Comparison of ENCODE assay signal across 23 mouse cellular contexts in genomic region chr1:86408515-86408914, GRCm38 (mm10). TPM values are rescaled to one million over a fixed set of nuclear protein-coding genes. Genes with fewer than 3 reads are reported as not detected.
"Had no signal": no experiment of that assay in that cellular context is flagged by ENCODE, and none has a peak within 500 bp of the region (broad histone marks: within the 10 kb centered on the region; RNA-seq: fewer than 3 reads in every experiment).

No protein-coding gene starts in this region.

- H3K36me3 ChIP-seq: lung, embryonic 15.5 days; midbrain, embryonic 13.5 days; midbrain, embryonic 15.5 days; neural tube, embryonic 12.5 days; stomach, embryonic 15.5 days had no signal

- H3K4me1 ChIP-seq: midbrain, embryonic 15.5 days; neural tube, embryonic 12.5 days had no signal

- H3K27ac ChIP-seq: lung, embryonic 15.5 days; macrophage; midbrain, embryonic 13.5 days; midbrain, embryonic 15.5 days; neural tube, embryonic 12.5 days; stomach, embryonic 15.5 days; stomach, postnatal 0 days had no signal

- H3K9me3 ChIP-seq: lung, embryonic 15.5 days; midbrain, embryonic 13.5 days; midbrain, embryonic 15.5 days; stomach, embryonic 15.5 days had no signal

- DNase-seq: liver, postnatal 0 days; lung, adult 2 months; lung, postnatal 14 days; lung, postnatal 36 days; right cerebral cortex, postnatal 14 days; thymus, adult 2 months; thymus, postnatal 14 days; thymus, postnatal 36 days had no signal

- ATAC-seq: liver, postnatal 0 days; lung, postnatal 0 days; midbrain, embryonic 13.5 days; midbrain, embryonic 15.5 days had no signal

- H3K4me2 ChIP-seq: lung, embryonic 15.5 days; midbrain, embryonic 11.5 days; midbrain, embryonic 13.5 days; midbrain, embryonic 15.5 days; neural tube, embryonic 12.5 days; stomach, embryonic 15.5 days had no signal

- H3K27me3 ChIP-seq: lung, embryonic 15.5 days; midbrain, embryonic 13.5 days; midbrain, embryonic 15.5 days; neural tube, embryonic 12.5 days; stomach, embryonic 15.5 days had no signal

- H3K9ac ChIP-seq: liver, postnatal 0 days; lung, embryonic 15.5 days; midbrain, embryonic 13.5 days; midbrain, embryonic 15.5 days; neural tube, embryonic 12.5 days; stomach, embryonic 15.5 days had no signal

- H3K4me3 ChIP-seq: lung, embryonic 15.5 days; midbrain, embryonic 13.5 days; midbrain, embryonic 15.5 days; neural tube, embryonic 12.5 days; stomach, embryonic 15.5 days had no signal

RNA-seq across cellular contexts. Expression of gene Nmur1, which starts 17.5 kb away (rescaled TPM):
- total RNA-seq: midbrain, postnatal 0 days; monocyte, adult 5-6 weeks; neutrophil, adult 5-6 weeks had no signal
- polyA plus RNA-seq: liver, postnatal 0 days; macrophage; midbrain, embryonic 11.5 days; midbrain, embryonic 13.5 days; neural tube, embryonic 14.5 days; stomach, embryonic 15.5 days had no signal

RNA-seq across cellular contexts. Expression of gene Tex44, which starts 17.6 kb away (rescaled TPM):
- total RNA-seq: megakaryocyte progenitor cell, adult 5-6 weeks; midbrain, postnatal 0 days; monocyte, adult 5-6 weeks; neutrophil, adult 5-6 weeks had no signal
- polyA plus RNA-seq: liver, postnatal 0 days; lung, embryonic 15.5 days; lung, postnatal 0 days; macrophage; midbrain, embryonic 11.5 days; midbrain, embryonic 13.5 days; midbrain, embryonic 15.5 days; midbrain, postnatal 0 days; neural tube, embryonic 12.5 days; neural tube, embryonic 14.5 days; spleen, adult 2 months; stomach, embryonic 15.5 days; stomach, postnatal 0 days had no signal
